16 mouse cellular contexts compared by ENCODE assay signal in the genomic region with DNA sequence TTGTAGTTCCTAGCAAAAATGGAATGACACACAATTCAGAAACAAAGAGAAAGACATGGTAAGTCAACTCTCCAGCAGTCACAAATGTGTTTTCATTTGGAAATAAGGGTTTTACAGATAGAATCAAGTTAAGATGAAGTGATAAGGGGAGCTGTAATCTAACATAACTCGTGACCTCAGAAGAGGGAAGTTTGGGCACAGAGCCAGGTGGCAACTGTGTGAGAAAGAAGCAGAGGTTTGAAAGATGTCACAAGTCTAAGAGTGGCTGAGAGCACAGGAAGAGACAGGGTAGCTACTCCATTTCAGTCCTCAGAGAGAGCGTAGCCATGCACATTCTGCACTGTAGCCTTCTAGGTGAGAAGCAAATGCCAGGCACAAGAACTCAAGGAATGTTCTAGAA.
DNase-seq lines count a peak whose midpoint lies in the region; ATAC-seq lines count a peak whose summit lies in the region.
"Had no signal": no experiment of that assay in that cellular context is flagged by ENCODE, and none has a peak within 500 bp of the region (broad histone marks: within the 10 kb centered on the region; RNA-seq: fewer than 3 reads in every experiment).

No protein-coding gene starts in this region.

- DNase-seq in adrenal gland, adult 2 months: peak; percentile 30
- no peak for DNase-seq in adrenal gland, postnatal 4 days (ENCODE audit: low spot score in 2 of 2)
- peak; percentile 20 for DNase-seq in lung, postnatal 36 days
- DNase-seq in lung, postnatal 25 days (ENCODE audit: low spot score): no peak
- DNase-seq in cerebellum, adult 9-10 months: no peak
- DNase-seq in urinary bladder, adult 18-20 months (ENCODE audit: low spot score in 2 of 2): no peak
- no peak for DNase-seq in frontal cortex, postnatal 25 days (ENCODE audit: low spot score in 2 of 2)
- DNase-seq: cerebellum, adult 9-11 months; embryo, embryonic 11 days; gastrocnemius, adult 2 months; heart, postnatal 14 days; kidney, adult 11 months; layer of hippocampus, postnatal 36 days had no signal

- peak; percentile 43 for ATAC-seq in megakaryocyte progenitor cell, adult 5-6 weeks (replicated peaks; ENCODE audit: poor library complexity)
- ATAC-seq: forebrain, embryonic 16.5 days; hindbrain, embryonic 16.5 days had no signal

Comparison
In these comparisons a context has a peak if more than half of its experiments do, and no peak if none do; other contexts are left out.
1. DNase-seq: peak in adrenal gland, adult 2 months (single experiment) and lung, postnatal 36 days (single experiment); none in adrenal gland, postnatal 4 days (0 of 2), lung, postnatal 25 days (single experiment), cerebellum, adult 9-10 months (single experiment), urinary bladder, adult 18-20 months (0 of 2) and frontal cortex, postnatal 25 days (0 of 2).